Mouse (Mus musculus): Measurements from ENCODE around the gene Fh1. TPM values are rescaled to one million over a fixed set of nuclear protein-coding genes. Genes with fewer than 3 reads are reported as not detected.

Fh1 gene
- polyA plus RNA-seq, 1 experiment from 2014 or later = 140 TPM

DNA sequence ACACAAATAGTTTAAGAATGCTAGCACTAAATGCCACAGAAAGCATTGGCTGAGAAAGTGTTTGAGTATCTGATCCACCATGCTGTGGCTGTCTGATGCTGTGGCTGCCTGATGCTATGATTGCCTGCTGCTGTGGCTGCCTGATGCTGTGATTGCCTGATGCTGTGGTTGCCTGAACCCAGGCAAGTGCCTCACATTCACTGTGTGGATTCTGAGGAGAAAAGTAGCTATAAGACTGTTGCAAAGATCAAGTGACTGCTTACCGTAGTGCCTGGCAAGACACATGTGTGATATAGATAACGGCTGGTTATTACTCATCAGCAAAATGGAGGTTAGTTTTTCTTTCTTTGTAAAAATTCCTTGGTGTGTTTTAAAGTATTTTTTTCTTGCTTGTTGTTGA, 51.3 kb downstream of the Fh1 start:
- Histone ChIP-seq H3K4me2 (replicated peaks; ENCODE audit: low read depth, low read length) (no peak overlapping the region), H3K27ac (ENCODE audit: low read depth, low read length) (no peak overlapping the region), H3K9ac (ENCODE audit: low read depth, low read length) (no peak overlapping the region), H3K27me3 (ENCODE audit: control insufficient read depth, insufficient read depth, low read length) (no peaks in the 10 kb centered on the region), H3K4me3 (ENCODE audit: low read length) (no peak overlapping the region), H3K36me3 (ENCODE audit: control insufficient read depth, insufficient read depth, low read length) (no peaks in the 10 kb centered on the region), H3K9me3 (ENCODE audit: control insufficient read depth, low read length) (no peaks in the 10 kb centered on the region), H3K4me1 (ENCODE audit: control insufficient read depth, insufficient read depth, low read length) (no peaks in the 10 kb centered on the region)
- ATAC-seq (ENCODE audit: low FRiP score, low TSS enrichment) = no peak
- 83% methylated on average over 2 of the region's 2 CpGs for WGBS

DNA sequence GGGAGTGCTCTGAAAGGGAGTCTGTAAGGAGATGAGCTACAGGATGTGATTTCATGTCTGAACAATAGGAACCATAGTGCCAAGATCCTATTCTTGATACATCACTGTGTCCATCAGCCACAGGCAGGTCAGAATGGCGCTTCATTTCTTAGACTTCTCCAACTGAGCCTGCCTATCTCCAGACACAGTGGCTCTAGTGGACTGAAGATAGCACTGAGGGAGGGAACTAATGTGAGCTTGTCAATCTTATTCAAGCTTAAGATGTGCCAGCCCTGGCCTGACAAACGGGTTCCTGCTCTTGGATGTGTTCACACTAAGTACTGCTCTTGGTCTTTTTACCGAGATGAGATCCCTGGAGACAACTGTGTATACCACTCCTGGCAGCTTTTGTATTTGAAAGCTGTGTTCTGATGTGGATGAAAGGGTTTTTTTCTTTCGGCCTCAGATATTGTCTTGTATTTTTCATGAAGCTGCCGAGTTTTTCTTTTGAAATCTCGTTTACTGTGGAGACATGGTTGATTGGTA, 59.8 kb downstream of the Fh1 start:
- Histone ChIP-seq H3K9me3 (ENCODE audit: control insufficient read depth, low read length) (no peaks in the 10 kb centered on the region), H3K4me3 (ENCODE audit: low read length) (no peak overlapping the region), H3K27me3 (ENCODE audit: control insufficient read depth, insufficient read depth, low read length) (no peaks in the 10 kb centered on the region), H3K27ac (ENCODE audit: low read depth, low read length) (no peak overlapping the region), H3K4me2 (replicated peaks; ENCODE audit: low read depth, low read length) (no peak overlapping the region), H3K9ac (ENCODE audit: low read depth, low read length) (no peak overlapping the region), H3K4me1 (ENCODE audit: control insufficient read depth, insufficient read depth, low read length) (no peaks in the 10 kb centered on the region), H3K36me3 (ENCODE audit: control insufficient read depth, insufficient read depth, low read length) (no peaks in the 10 kb centered on the region)
- no peak for ATAC-seq (ENCODE audit: low FRiP score, low TSS enrichment)
- WGBS = 84% methylated on average over 6 of the region's 6 CpGs

DNA sequence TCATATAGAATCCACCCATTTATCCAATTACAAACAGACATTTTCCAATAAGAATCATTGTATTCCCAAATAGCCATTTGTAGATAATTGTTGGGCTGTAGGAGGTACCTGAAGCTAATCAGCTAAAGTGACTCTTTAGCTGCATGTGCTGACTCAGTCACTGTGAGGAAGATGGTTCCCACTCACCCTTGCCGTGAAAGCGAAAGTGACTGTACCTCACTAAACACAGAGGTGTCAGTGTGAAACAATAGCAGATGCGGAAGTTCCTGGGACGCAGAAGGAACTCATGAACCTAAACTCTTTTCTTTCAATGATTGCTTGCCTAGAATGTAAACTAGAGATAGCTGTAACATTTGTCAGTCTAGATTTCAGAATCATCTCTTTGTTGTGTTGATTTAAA, 61.1 kb downstream of the Fh1 start:
- ATAC-seq (ENCODE audit: low FRiP score, low TSS enrichment) = no peak
- H3K36me3 ChIP-seq (ENCODE audit: control insufficient read depth, insufficient read depth, low read length) = no peaks in the 10 kb centered on the region
- H3K4me3 ChIP-seq (ENCODE audit: low read length) = no peak overlapping the region
- no peak overlapping the region for H3K9ac ChIP-seq (ENCODE audit: low read depth, low read length)
- H3K9me3 ChIP-seq (ENCODE audit: control insufficient read depth, low read length) = no peaks in the 10 kb centered on the region
- no peak overlapping the region for H3K27ac ChIP-seq (ENCODE audit: low read depth, low read length)
- no peaks in the 10 kb centered on the region for H3K4me1 ChIP-seq (ENCODE audit: control insufficient read depth, insufficient read depth, low read length)
- H3K4me2 ChIP-seq (replicated peaks; ENCODE audit: low read depth, low read length) = no peak overlapping the region
- WGBS = 87% methylated on average over 4 of the region's 4 CpGs
- H3K27me3 ChIP-seq (ENCODE audit: control insufficient read depth, insufficient read depth, low read length) = no peaks in the 10 kb centered on the region

DNA sequence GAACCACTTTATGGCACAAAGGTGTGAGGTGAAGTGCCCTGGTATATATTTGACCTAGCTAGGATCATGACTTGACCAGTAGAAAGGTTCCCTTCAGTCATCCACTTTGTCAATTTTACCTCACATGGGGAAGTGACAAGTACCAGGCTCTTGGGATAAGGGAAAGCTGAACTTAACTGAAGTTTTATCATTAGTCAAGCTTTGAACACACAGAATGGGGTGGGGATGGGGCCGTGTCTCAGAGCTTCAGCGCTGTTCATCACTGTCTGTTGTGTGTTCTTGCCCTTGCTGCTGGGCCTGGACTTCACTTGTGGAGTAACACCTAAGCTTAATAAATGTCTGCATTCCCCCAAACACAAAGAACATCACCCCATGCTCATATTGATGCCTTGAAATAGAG, 63.1 kb downstream of the Fh1 start:
- Histone ChIP-seq H3K9me3 (ENCODE audit: control insufficient read depth, low read length) (no peaks in the 10 kb centered on the region), H3K27ac (ENCODE audit: low read depth, low read length) (no peak overlapping the region), H3K4me2 (replicated peaks; ENCODE audit: low read depth, low read length) (no peak overlapping the region), H3K4me1 (ENCODE audit: control insufficient read depth, insufficient read depth, low read length) (no peaks in the 10 kb centered on the region), H3K27me3 (ENCODE audit: control insufficient read depth, insufficient read depth, low read length) (no peaks in the 10 kb centered on the region), H3K9ac (ENCODE audit: low read depth, low read length) (no peak overlapping the region), H3K4me3 (ENCODE audit: low read length) (no peak overlapping the region), H3K36me3 (ENCODE audit: control insufficient read depth, insufficient read depth, low read length) (no peaks in the 10 kb centered on the region)
- WGBS = 86% methylated on average over 2 of the region's 2 CpGs
- ATAC-seq (ENCODE audit: low FRiP score, low TSS enrichment) = no peak

DNA sequence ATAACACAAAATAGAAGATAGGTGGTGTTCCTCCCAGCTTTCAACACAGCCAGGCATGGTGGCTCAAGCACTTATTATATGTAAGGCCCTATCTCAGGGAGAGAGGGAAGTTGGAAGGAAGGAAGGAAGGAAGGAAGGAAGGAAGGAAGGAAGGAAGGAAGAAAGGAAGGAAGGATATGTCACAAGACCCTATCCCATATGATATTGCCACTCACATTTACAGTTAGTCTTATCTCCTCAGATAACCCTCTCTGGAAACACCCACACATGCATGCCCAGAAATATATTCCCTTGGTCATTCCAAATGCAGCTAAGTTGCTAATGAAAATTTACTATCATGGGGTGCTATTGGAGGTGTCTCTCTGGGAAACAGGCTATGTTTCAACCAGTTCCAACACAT, 63.6 kb downstream of the Fh1 start:
- no peak for ATAC-seq (ENCODE audit: low FRiP score, low TSS enrichment)
- H3K4me3 ChIP-seq (ENCODE audit: low read length) = no peak overlapping the region
- H3K9me3 ChIP-seq (ENCODE audit: control insufficient read depth, low read length) = no peaks in the 10 kb centered on the region
- no peaks in the 10 kb centered on the region for H3K36me3 ChIP-seq (ENCODE audit: control insufficient read depth, insufficient read depth, low read length)
- no peaks in the 10 kb centered on the region for H3K27me3 ChIP-seq (ENCODE audit: control insufficient read depth, insufficient read depth, low read length)
- H3K27ac ChIP-seq (ENCODE audit: low read depth, low read length) = no peak overlapping the region
- H3K4me2 ChIP-seq (replicated peaks; ENCODE audit: low read depth, low read length) = no peak overlapping the region
- no peaks in the 10 kb centered on the region for H3K4me1 ChIP-seq (ENCODE audit: control insufficient read depth, insufficient read depth, low read length)
- no peak overlapping the region for H3K9ac ChIP-seq (ENCODE audit: low read depth, low read length)

DNA sequence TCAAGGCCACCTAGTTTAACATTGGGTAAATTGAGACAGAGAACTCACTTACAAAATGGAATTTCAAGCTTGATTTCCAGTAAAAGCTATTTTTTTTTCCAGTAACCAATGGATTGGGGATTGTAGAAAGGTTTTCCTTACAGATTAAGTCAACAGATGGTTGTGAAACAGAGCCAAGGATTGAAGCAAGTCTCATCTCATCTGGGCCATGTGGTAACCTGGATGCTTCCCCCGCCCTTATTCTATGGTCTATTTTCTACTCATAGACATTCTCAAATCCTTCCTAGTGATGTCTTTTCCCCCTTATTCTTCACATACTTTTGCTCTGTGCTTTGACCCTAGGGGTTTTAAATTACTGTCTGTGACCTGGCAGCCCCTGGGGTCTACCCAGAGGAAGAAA, 70.8 kb downstream of the Fh1 start:
- WGBS = 94% methylated on average over 1 of the region's 1 CpGs
- H3K4me3 ChIP-seq (ENCODE audit: low read length) = no peak overlapping the region
- no peaks in the 10 kb centered on the region for H3K4me1 ChIP-seq (ENCODE audit: control insufficient read depth, insufficient read depth, low read length)
- H3K9ac ChIP-seq (ENCODE audit: low read depth, low read length) = no peak overlapping the region
- H3K4me2 ChIP-seq (replicated peaks; ENCODE audit: low read depth, low read length) = no peak overlapping the region
- ATAC-seq (ENCODE audit: low FRiP score, low TSS enrichment) = no peak
- no peaks in the 10 kb centered on the region for H3K9me3 ChIP-seq (ENCODE audit: control insufficient read depth, low read length)
- no peaks in the 10 kb centered on the region for H3K36me3 ChIP-seq (ENCODE audit: control insufficient read depth, insufficient read depth, low read length)
- no peaks in the 10 kb centered on the region for H3K27me3 ChIP-seq (ENCODE audit: control insufficient read depth, insufficient read depth, low read length)
- H3K27ac ChIP-seq (ENCODE audit: low read depth, low read length) = no peak overlapping the region

DNA sequence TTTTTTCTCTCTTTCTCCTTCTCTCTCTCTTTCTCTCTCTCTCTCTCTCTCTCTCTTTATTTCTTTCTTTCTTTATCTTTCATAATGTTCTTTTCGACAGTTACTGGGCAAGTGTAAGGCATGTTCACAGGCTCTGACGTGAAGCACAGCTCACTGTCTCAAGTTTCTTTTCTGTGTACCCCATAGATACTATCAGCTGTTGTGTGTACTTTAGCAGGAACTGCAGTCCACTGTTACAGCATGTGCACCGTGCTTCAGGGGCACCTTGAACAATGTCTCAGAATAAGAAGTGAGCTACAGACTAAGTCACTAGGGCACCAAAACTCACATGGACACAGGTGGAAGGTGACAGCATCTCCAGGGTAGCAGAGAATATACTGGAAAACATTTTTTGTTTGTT, 73.0 kb downstream of the Fh1 start:
- 62% methylated on average over 3 of the region's 3 CpGs for WGBS
- H3K27ac ChIP-seq (ENCODE audit: low read depth, low read length) = no peak overlapping the region

DNA sequence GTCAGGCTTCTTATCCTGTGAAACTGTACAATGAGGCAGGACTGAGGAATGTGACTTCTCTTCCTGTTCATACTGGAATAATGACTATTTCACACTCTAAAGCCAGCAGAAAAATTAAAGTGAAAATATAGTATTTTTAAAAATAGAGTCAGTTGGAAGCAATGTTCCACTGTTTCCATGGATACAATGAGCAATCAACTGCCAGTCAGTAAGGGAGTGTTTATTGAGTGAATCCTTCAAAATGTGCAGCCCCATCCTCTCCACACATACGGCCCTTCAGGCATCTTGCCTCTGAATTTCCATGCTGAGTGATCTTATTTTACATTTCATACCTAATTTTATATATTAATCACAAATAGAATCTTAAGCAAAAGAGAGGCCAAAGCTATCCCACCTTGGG, 74.8 kb downstream of the Fh1 start:
- Histone ChIP-seq H3K4me2 (replicated peaks; ENCODE audit: low read depth, low read length) (no peak overlapping the region), H3K9me3 (ENCODE audit: control insufficient read depth, low read length) (no peaks in the 10 kb centered on the region), H3K4me1 (ENCODE audit: control insufficient read depth, insufficient read depth, low read length) (no peaks in the 10 kb centered on the region), H3K4me3 (ENCODE audit: low read length) (no peak overlapping the region), H3K36me3 (ENCODE audit: control insufficient read depth, insufficient read depth, low read length) (no peaks in the 10 kb centered on the region), H3K27me3 (ENCODE audit: control insufficient read depth, insufficient read depth, low read length) (no peaks in the 10 kb centered on the region), H3K27ac (ENCODE audit: low read depth, low read length) (no peak overlapping the region), H3K9ac (ENCODE audit: low read depth, low read length) (no peak overlapping the region)
- 79% methylated on average over 1 of the region's 1 CpGs for WGBS
- ATAC-seq (ENCODE audit: low FRiP score, low TSS enrichment) = no peak

More for the DNA sequence above, 73.0 kb downstream of the Fh1 start:
- no peak overlapping the region for H3K4me2 ChIP-seq (replicated peaks; ENCODE audit: low read depth, low read length)
- H3K9ac ChIP-seq (ENCODE audit: low read depth, low read length) = no peak overlapping the region
- H3K9me3 ChIP-seq (ENCODE audit: control insufficient read depth, low read length) = no peaks in the 10 kb centered on the region
- no peaks in the 10 kb centered on the region for H3K36me3 ChIP-seq (ENCODE audit: control insufficient read depth, insufficient read depth, low read length)
- no peak overlapping the region for H3K4me3 ChIP-seq (ENCODE audit: low read length)
- no peak for ATAC-seq (ENCODE audit: low FRiP score, low TSS enrichment)
- H3K4me1 ChIP-seq (ENCODE audit: control insufficient read depth, insufficient read depth, low read length) = no peaks in the 10 kb centered on the region
- no peaks in the 10 kb centered on the region for H3K27me3 ChIP-seq (ENCODE audit: control insufficient read depth, insufficient read depth, low read length)
